Mouse (Mus musculus): ENCODE results near the gene Acad11.
A peak's percentile ranks its signal among the peaks of the same experiment; 100 is the strongest.

Gene Acad11

GRCm38 (mm10) chr9:104063244-104063961 lies at the start of gene Acad11:
Acad11 (plus strand) TSS chr9:104063377.
- peak; percentile 49 to 83 for DNase-seq (ENCODE audit: low spot score in 2 of 2)

GRCm38 (mm10) chr9:104014526-104014925 lies 48.7 kb upstream of the Acad11 start:
- DNase-seq (ENCODE audit: low spot score in 2 of 2), result no peak

- no peak for DNase-seq (ENCODE audit: low spot score in 2 of 2)
These were observed 42.2 kb upstream of the Acad11 start for GRCm38 (mm10) chr9:104021026-104021425.

GRCm38 (mm10) chr9:104027186-104027585 lies 36.0 kb upstream of the Acad11 start:
- DNase-seq (ENCODE audit: low spot score in 2 of 2), result no peak

GRCm38 (mm10) chr9:104029861-104030260 lies 33.3 kb upstream of the Acad11 start:
- DNase-seq (ENCODE audit: low spot score in 2 of 2), result no peak

GRCm38 (mm10) chr9:104034231-104034630 lies 28.9 kb upstream of the Acad11 start:
- DNase-seq (ENCODE audit: low spot score in 2 of 2), result no peak

- DNase-seq (ENCODE audit: low spot score in 2 of 2), result no peak
These were observed 28.5 kb upstream of the Acad11 start for GRCm38 (mm10) chr9:104034718-104035117.

- peak; percentile 58 to 80 for DNase-seq (ENCODE audit: low spot score in 2 of 2)
These were observed 27.7 kb upstream of the Acad11 start for GRCm38 (mm10) chr9:104035261-104036015.

- no peak for DNase-seq (ENCODE audit: low spot score in 2 of 2)
These were observed 24.9 kb upstream of the Acad11 start for GRCm38 (mm10) chr9:104038266-104038665.

- DNase-seq (ENCODE audit: low spot score in 2 of 2), result no peak
These were observed 24.0 kb upstream of the Acad11 start for GRCm38 (mm10) chr9:104039031-104039695.

GRCm38 (mm10) chr9:104039742-104040141 lies 23.4 kb upstream of the Acad11 start:
- no peak for DNase-seq (ENCODE audit: low spot score in 2 of 2)

GRCm38 (mm10) chr9:104040362-104040761 lies 22.8 kb upstream of the Acad11 start, which contains the start of gene Gm28305:
Gm28305 (plus strand) TSS chr9:104040662.
- DNase-seq (ENCODE audit: low spot score in 2 of 2), result no peak

- DNase-seq (ENCODE audit: low spot score in 2 of 2), result no peak
These were observed 19.5 kb upstream of the Acad11 start for GRCm38 (mm10) chr9:104043676-104044075.

GRCm38 (mm10) chr9:104051028-104051427 lies 12.1 kb upstream of the Acad11 start:
- DNase-seq (ENCODE audit: low spot score in 2 of 2), result no peak

GRCm38 (mm10) chr9:104062430-104063243 lies 540 bp upstream of the Acad11 start, which contains the start of gene Uba5:
Uba5 (minus strand) TSS chr9:104063134.
- DNase-seq (ENCODE audit: low spot score in 2 of 2), result peak; percentile 58 to 71

- no peak for DNase-seq (ENCODE audit: low spot score in 2 of 2)
These were observed 1.4 kb downstream of the Acad11 start for GRCm38 (mm10) chr9:104064571-104064970.

- no peak for DNase-seq (ENCODE audit: low spot score in 2 of 2)
These were observed 7.1 kb downstream of the Acad11 start for GRCm38 (mm10) chr9:104070241-104070640.

- DNase-seq (ENCODE audit: low spot score in 2 of 2), result no peak
These were observed 7.9 kb downstream of the Acad11 start for GRCm38 (mm10) chr9:104070863-104071604.

GRCm38 (mm10) chr9:104075808-104076207 lies 12.6 kb downstream of the Acad11 start:
- DNase-seq (ENCODE audit: low spot score in 2 of 2), result no peak

GRCm38 (mm10) chr9:104078780-104079179 lies 15.6 kb downstream of the Acad11 start:
- DNase-seq (ENCODE audit: low spot score in 2 of 2), result no peak

GRCm38 (mm10) chr9:104079379-104079778 lies 16.2 kb downstream of the Acad11 start:
- peak in 1 of 2 experiments; percentile 42 for DNase-seq (ENCODE audit: low spot score in 2 of 2)
